In the genomic region with DNA sequence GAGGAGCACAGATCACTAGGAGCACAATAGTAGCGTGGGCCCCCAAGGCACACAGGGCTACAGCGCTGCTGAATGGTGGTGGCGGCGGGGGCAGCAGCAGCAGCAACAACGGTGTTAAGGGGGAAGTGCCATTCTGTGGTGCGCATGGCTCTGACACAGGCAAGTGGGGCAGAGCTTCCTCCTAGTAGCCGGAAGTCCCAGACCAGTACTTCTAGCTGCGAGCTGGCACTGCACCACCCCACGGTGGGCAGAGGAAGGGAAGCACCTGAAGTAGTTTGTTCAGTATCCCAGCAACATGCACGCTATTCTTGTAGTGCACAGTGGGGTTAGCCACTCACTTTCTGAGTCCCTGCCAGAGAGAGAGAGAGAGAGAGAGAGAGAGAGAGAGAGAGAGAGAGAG, we compare ENCODE assay signal across 9 mouse cellular contexts. TPM values are rescaled to one million over a fixed set of nuclear protein-coding genes. Genes with fewer than 3 reads are reported as not detected.
A peak's percentile ranks its signal among the peaks of the same experiment; 100 is the strongest.
DNase-seq lines count a peak whose midpoint lies in the region; ATAC-seq lines count a peak whose summit lies in the region.
"Had no signal": no experiment of that assay in that cellular context is flagged by ENCODE, and none has a peak within 500 bp of the region (broad histone marks: within the 10 kb centered on the region; RNA-seq: fewer than 3 reads in every experiment).

No protein-coding gene starts in this region.

- WGBS in midbrain, embryonic 10.5 days: 44% methylated on average over 10 of the region's 10 CpGs
- WGBS in midbrain, embryonic 11.5 days: 38% methylated on average over 9 of the region's 10 CpGs
- 37% methylated on average over 10 of the region's 10 CpGs for WGBS in embryonic facial prominence, embryonic 14.5 days
- 32% methylated on average over 10 of the region's 10 CpGs for WGBS in hindbrain, embryonic 14.5 days
- 34% methylated on average over 10 of the region's 10 CpGs for WGBS in limb, embryonic 13.5 days
- WGBS in midbrain, embryonic 13.5 days: 30% methylated on average over 10 of the region's 10 CpGs
- WGBS in stomach, embryonic 16.5 days: 28% methylated on average over 10 of the region's 10 CpGs

- no peak for ATAC-seq in midbrain, embryonic 11.5 days (ENCODE audit: low FRiP score)
- 0 out of 2 replicates have a peak, but pooled peaks have one; percentile 30 for ATAC-seq in embryonic facial prominence, embryonic 14.5 days (ENCODE audit: low read depth)
- ATAC-seq in hindbrain, embryonic 14.5 days (ENCODE audit: low FRiP score): no peak
- no peak for ATAC-seq in limb, embryonic 13.5 days (ENCODE audit: low FRiP score, low read depth)
- ATAC-seq in midbrain, embryonic 13.5 days: 0 out of 2 replicates have a peak, but pooled peaks have one; percentile 27
- ATAC-seq in stomach, embryonic 16.5 days (ENCODE audit: insufficient read depth, low FRiP score): peak; percentile 60; the same call in 1 of the 2 replicates

- H3K9me3 ChIP-seq in midbrain, embryonic 10.5 days (replicated peaks): no peaks in the 10 kb centered on the region
- no peaks in the 10 kb centered on the region for H3K9me3 ChIP-seq in midbrain, embryonic 11.5 days (ENCODE audit: control insufficient read depth, low read length)
- H3K9me3 ChIP-seq in embryonic facial prominence, embryonic 14.5 days (ENCODE audit: control insufficient read depth, low read length): no peaks in the 10 kb centered on the region
- H3K9me3 ChIP-seq in hindbrain, embryonic 14.5 days (ENCODE audit: control insufficient read depth, low read length): no peaks in the 10 kb centered on the region
- no peaks in the 10 kb centered on the region for H3K9me3 ChIP-seq in limb, embryonic 13.5 days
- H3K9me3 ChIP-seq in midbrain, embryonic 13.5 days: no peaks in the 10 kb centered on the region
- H3K9me3 ChIP-seq in stomach, embryonic 16.5 days (replicated peaks; ENCODE audit: control insufficient read depth, low read length): no peaks in the 10 kb centered on the region

- H3K4me1 ChIP-seq in midbrain, embryonic 10.5 days: peaks cover 6% of the 10 kb centered on the region
- no peaks in the 10 kb centered on the region for H3K4me1 ChIP-seq in midbrain, embryonic 11.5 days (ENCODE audit: control insufficient read depth, insufficient read depth, low read length)
- H3K4me1 ChIP-seq in embryonic facial prominence, embryonic 14.5 days (ENCODE audit: control insufficient read depth, insufficient read depth, low read length): no peaks in the 10 kb centered on the region
- H3K4me1 ChIP-seq in hindbrain, embryonic 14.5 days (replicated peaks; ENCODE audit: control insufficient read depth, insufficient read depth, low read length): no peaks in the 10 kb centered on the region
- 0 out of 2 replicates have a peak, but pooled peaks cover 3% of the 10 kb centered on the region for H3K4me1 ChIP-seq in limb, embryonic 13.5 days
- H3K4me1 ChIP-seq in midbrain, embryonic 13.5 days (replicated peaks): no peaks in the 10 kb centered on the region
- no peaks in the 10 kb centered on the region for H3K4me1 ChIP-seq in stomach, embryonic 16.5 days (ENCODE audit: control insufficient read depth, insufficient read depth, low read length)

- peak overlapping the region; percentile 46; the same call in 1 of the 2 replicates for H3K27ac ChIP-seq in midbrain, embryonic 10.5 days (replicated peaks)
- no peak overlapping the region for H3K27ac ChIP-seq in midbrain, embryonic 11.5 days (ENCODE audit: low read depth, low read length)
- no peak overlapping the region for H3K27ac ChIP-seq in embryonic facial prominence, embryonic 14.5 days (replicated peaks; ENCODE audit: low read depth, low read length)
- H3K27ac ChIP-seq in hindbrain, embryonic 14.5 days: no peak overlapping the region
- no peak overlapping the region for H3K27ac ChIP-seq in limb, embryonic 13.5 days
- H3K27ac ChIP-seq in midbrain, embryonic 13.5 days: no peak overlapping the region
- no peak overlapping the region; the same call in 1 of the 2 replicates for H3K27ac ChIP-seq in stomach, embryonic 16.5 days (ENCODE audit: low read length)

- no peak overlapping the region for H3K4me2 ChIP-seq in midbrain, embryonic 11.5 days
- H3K4me2 ChIP-seq in embryonic facial prominence, embryonic 14.5 days (ENCODE audit: low read depth, low read length): peak overlapping the region; percentile 29
- peak overlapping the region; percentile 34 for H3K4me2 ChIP-seq in hindbrain, embryonic 14.5 days (replicated peaks)
- H3K4me2 ChIP-seq in limb, embryonic 13.5 days (replicated peaks): peak overlapping the region; percentile 39
- peak overlapping the region; percentile 25; the same call in 1 of the 2 replicates for H3K4me2 ChIP-seq in midbrain, embryonic 13.5 days (replicated peaks)
- H3K4me2 ChIP-seq in stomach, embryonic 16.5 days (ENCODE audit: low read depth, low read length): peak overlapping the region; percentile 21; the same call in 1 of the 2 replicates

- no peaks in the 10 kb centered on the region for H3K36me3 ChIP-seq in midbrain, embryonic 10.5 days
- H3K36me3 ChIP-seq in midbrain, embryonic 11.5 days (ENCODE audit: control insufficient read depth, insufficient read depth, low read length): no peaks in the 10 kb centered on the region
- H3K36me3 ChIP-seq in embryonic facial prominence, embryonic 14.5 days (ENCODE audit: control insufficient read depth, insufficient read depth, low read length): no peaks in the 10 kb centered on the region
- no peaks in the 10 kb centered on the region for H3K36me3 ChIP-seq in hindbrain, embryonic 14.5 days (replicated peaks; ENCODE audit: control insufficient read depth, insufficient read depth)
- no peaks in the 10 kb centered on the region for H3K36me3 ChIP-seq in limb, embryonic 13.5 days
- no peaks in the 10 kb centered on the region for H3K36me3 ChIP-seq in midbrain, embryonic 13.5 days
- no peaks in the 10 kb centered on the region for H3K36me3 ChIP-seq in stomach, embryonic 16.5 days (ENCODE audit: control insufficient read depth, insufficient read depth, low read length)

- DNase-seq in midbrain, embryonic 10.5 days (ENCODE audit: low spot score): no peak
- DNase-seq in midbrain, embryonic 11.5 days (ENCODE audit: low spot score, missing footprints): no peak
- no peak for DNase-seq in embryonic facial prominence, embryonic 14.5 days (ENCODE audit: low spot score)
- DNase-seq in hindbrain, embryonic 14.5 days (ENCODE audit: low spot score): no peak
- no peak for DNase-seq in embryo, embryonic 9.5 days (ENCODE audit: extremely low spot score)

- no peaks in the 10 kb centered on the region for H3K27me3 ChIP-seq in midbrain, embryonic 10.5 days (ENCODE audit: low read depth, poor library complexity, severe bottlenecking)
- no peaks in the 10 kb centered on the region for H3K27me3 ChIP-seq in midbrain, embryonic 11.5 days (ENCODE audit: control insufficient read depth, insufficient read depth, low read length)
- H3K27me3 ChIP-seq in embryonic facial prominence, embryonic 14.5 days (replicated peaks; ENCODE audit: control insufficient read depth, insufficient read depth, low read length): no peaks in the 10 kb centered on the region
- no peaks in the 10 kb centered on the region for H3K27me3 ChIP-seq in hindbrain, embryonic 14.5 days (ENCODE audit: control insufficient read depth, insufficient read depth, low read length)
- H3K27me3 ChIP-seq in limb, embryonic 13.5 days: no peaks in the 10 kb centered on the region
- no peaks in the 10 kb centered on the region for H3K27me3 ChIP-seq in midbrain, embryonic 13.5 days
- no peaks in the 10 kb centered on the region for H3K27me3 ChIP-seq in stomach, embryonic 16.5 days (ENCODE audit: control insufficient read depth, insufficient read depth, low read length)

- no peak overlapping the region for H3K9ac ChIP-seq in midbrain, embryonic 11.5 days (ENCODE audit: low read length)
- H3K9ac ChIP-seq in embryonic facial prominence, embryonic 14.5 days (ENCODE audit: low read depth, low read length): no peak overlapping the region
- no peak overlapping the region for H3K9ac ChIP-seq in hindbrain, embryonic 14.5 days
- no peak overlapping the region for H3K9ac ChIP-seq in limb, embryonic 13.5 days
- no peak overlapping the region for H3K9ac ChIP-seq in midbrain, embryonic 13.5 days (replicated peaks)
- no peak overlapping the region; the same call in 1 of the 2 replicates for H3K9ac ChIP-seq in stomach, embryonic 16.5 days (ENCODE audit: low read length)

- H3K4me3 ChIP-seq in midbrain, embryonic 10.5 days: no peak overlapping the region
- H3K4me3 ChIP-seq in midbrain, embryonic 11.5 days (ENCODE audit: low read depth, low read length): no peak overlapping the region
- H3K4me3 ChIP-seq in embryonic facial prominence, embryonic 14.5 days (ENCODE audit: low read depth, low read length): no peak overlapping the region
- no peak overlapping the region for H3K4me3 ChIP-seq in hindbrain, embryonic 14.5 days (replicated peaks; ENCODE audit: low read length)
- H3K4me3 ChIP-seq in limb, embryonic 13.5 days: no peak overlapping the region
- no peak overlapping the region for H3K4me3 ChIP-seq in midbrain, embryonic 13.5 days (replicated peaks)
- H3K4me3 ChIP-seq in stomach, embryonic 16.5 days (replicated peaks; ENCODE audit: low read length): no peak overlapping the region
- H3K4me3 ChIP-seq: myocyte had no signal

RNA-seq across cellular contexts. Expression of a gene that starts 10.5 kb away (rescaled TPM):
- 31.9 and 33.0 TPM in 2 replicates for polyA plus RNA-seq in midbrain, embryonic 10.5 days (2016; fragmentation: Nextera tagmentation; extraction: Ambion mirVana)
- 36.5 and 38.1 TPM in 2 replicates for polyA plus RNA-seq in midbrain, embryonic 11.5 days (2014; fragmentation: Nextera tagmentation; extraction: Ambion mirVana)
- 33.3 and 34.0 TPM in 2 replicates for polyA plus RNA-seq in embryonic facial prominence, embryonic 14.5 days (2014; fragmentation: Nextera tagmentation; extraction: Ambion mirVana)
- polyA plus RNA-seq in hindbrain, embryonic 14.5 days (2014; fragmentation: Nextera tagmentation; extraction: Ambion mirVana): 56.7 and 67.1 TPM in 2 replicates
- 42.5 and 43.6 TPM in 2 replicates for polyA plus RNA-seq in limb, embryonic 13.5 days (2015; fragmentation: Nextera tagmentation; extraction: Ambion mirVana)
- 26.3 and 27.9 TPM in 2 replicates for polyA plus RNA-seq in midbrain, embryonic 13.5 days (2015; fragmentation: Nextera tagmentation; extraction: Ambion mirVana)
- 26.7 and 27.5 TPM in 2 replicates for polyA plus RNA-seq in stomach, embryonic 16.5 days (2015; fragmentation: Nextera tagmentation; extraction: Ambion mirVana)

RNA-seq across cellular contexts. Expression of a gene that starts 49.3 kb away (rescaled TPM):
- 37.8 and 37.9 TPM in 2 replicates for polyA plus RNA-seq in midbrain, embryonic 10.5 days (2016; fragmentation: Nextera tagmentation; extraction: Ambion mirVana)
- polyA plus RNA-seq in midbrain, embryonic 11.5 days (2014; fragmentation: Nextera tagmentation; extraction: Ambion mirVana): 43.8 and 48.9 TPM in 2 replicates
- polyA plus RNA-seq in embryonic facial prominence, embryonic 14.5 days (2014; fragmentation: Nextera tagmentation; extraction: Ambion mirVana): 50.2 and 53.4 TPM in 2 replicates
- 35.7 and 46.9 TPM in 2 replicates for polyA plus RNA-seq in hindbrain, embryonic 14.5 days (2014; fragmentation: Nextera tagmentation; extraction: Ambion mirVana)
- polyA plus RNA-seq in limb, embryonic 13.5 days (2015; fragmentation: Nextera tagmentation; extraction: Ambion mirVana): 52.1 and 55.4 TPM in 2 replicates
- polyA plus RNA-seq in midbrain, embryonic 13.5 days (2015; fragmentation: Nextera tagmentation; extraction: Ambion mirVana): 39.4 and 46.3 TPM in 2 replicates
- polyA plus RNA-seq in stomach, embryonic 16.5 days (2015; fragmentation: Nextera tagmentation; extraction: Ambion mirVana): 34.0 and 41.0 TPM in 2 replicates

Comparison
In these comparisons a context has a peak if more than half of its experiments do, and no peak if none do; other contexts are left out.
1. ATAC-seq: peak in embryonic facial prominence, embryonic 14.5 days (single experiment), midbrain, embryonic 13.5 days (single experiment) and stomach, embryonic 16.5 days (single experiment); none in midbrain, embryonic 11.5 days (single experiment), hindbrain, embryonic 14.5 days (single experiment) and limb, embryonic 13.5 days (single experiment).